Mouse (Mus musculus) hindbrain, embryonic 16.5 days (tissue): ENCODE measurements at regions not wholly inside any gene's neighbourhood (a gene's known extent, or its start where the extent isn't known, plus 50 kb on each side); places are given as distances from the start of the nearest gene placed in this dataset.

Source experiments
- ATAC-seq: fragments of 200-750 bp; cut with Nextera tagmentation; 2 replicates; pipeline ENCODE4 v1.8.0; 2017; ENCODE audit warnings: moderate TSS enrichment, moderate library complexity
- H3K27ac ChIP-seq: fragments of 300-500 bp; sonication (generic); 2 replicates; pipeline ENCODE4 v1.5.1; 2014; ENCODE audit warnings: low read depth, mild to moderate bottlenecking, control low read depth, low read length, moderate library complexity
- H3K27me3 ChIP-seq: fragments of 300-500 bp; sonication (generic); replicated peaks from 2 replicates; pipeline ENCODE4 v1.6.1; 2014; ENCODE audit warnings: low read length; ENCODE audit not compliant: control insufficient read depth, insufficient read depth
- H3K36me3 ChIP-seq: fragments of 300-500 bp; sonication (generic); 2 replicates; pipeline ENCODE4 v1.6.1; 2014; ENCODE audit warnings: mild to moderate bottlenecking, low read length, moderate library complexity, mixed read lengths; ENCODE audit not compliant: control insufficient read depth, insufficient read depth
- H3K4me1 ChIP-seq: fragments of 300-500 bp; sonication (generic); 2 replicates; pipeline ENCODE4 v1.6.1; 2014; ENCODE audit warnings: low read depth, low read length; ENCODE audit not compliant: control insufficient read depth, insufficient read depth
- H3K4me2 ChIP-seq: fragments of 300-500 bp; sonication (generic); 2 replicates; pipeline ENCODE4 v1.6.1; 2014; ENCODE audit warnings: mild to moderate bottlenecking, low read length, control low read depth, moderate library complexity
- H3K4me3 ChIP-seq: fragments of 300-500 bp; sonication (generic); 2 replicates; pipeline ENCODE4 v1.5.1; 2014; ENCODE audit warnings: mild to moderate bottlenecking, low read length, control low read depth, moderate library complexity
- H3K9ac ChIP-seq: fragments of 300-500 bp; sonication (generic); 2 replicates; pipeline ENCODE4 v1.6.1; 2014; ENCODE audit warnings: low read depth, mild to moderate bottlenecking, control low read depth, low read length, moderate library complexity
- H3K9me3 ChIP-seq: fragments of 300-500 bp; sonication (generic); 2 replicates; pipeline ENCODE4 v1.6.1; 2014; ENCODE audit warnings: mild to moderate bottlenecking, low read length, moderate library complexity; ENCODE audit not compliant: control insufficient read depth
- WGBS: fragments of 180-500 bp; shearing (Covaris S2); extraction: QIAGEN DNeasy Blood & Tissue Kit; methylation state at CpG from one replicate; pipeline ENCODE4 v1.1.7; 2014; 5-methylcytosine and 5-hydroxymethylcytosine counted together

GRCm38 (mm10) chr16:25549542-25550110 is 133.9 kb upstream of the Trp63 start:
- H3K27ac ChIP-seq = no peak overlapping the region
- no peaks in the 10 kb centered on the region for H3K27me3 ChIP-seq
- no peak overlapping the region for H3K4me2 ChIP-seq
- H3K36me3 ChIP-seq = no peaks in the 10 kb centered on the region
- 94% methylated on average over 8 of the region's 8 CpGs for WGBS
- H3K9me3 ChIP-seq = no peaks in the 10 kb centered on the region
- no peak overlapping the region for H3K9ac ChIP-seq
- ATAC-seq = no peak
- H3K4me1 ChIP-seq = no peaks in the 10 kb centered on the region
- H3K4me3 ChIP-seq = no peak overlapping the region

- H3K4me3 ChIP-seq = no peak overlapping the region
- WGBS = 78% methylated on average over 3 of the region's 3 CpGs
- no peak overlapping the region for H3K4me2 ChIP-seq
- H3K27me3 ChIP-seq = no peaks in the 10 kb centered on the region
- H3K9ac ChIP-seq = no peak overlapping the region
- no peaks in the 10 kb centered on the region for H3K36me3 ChIP-seq
- H3K9me3 ChIP-seq = no peaks in the 10 kb centered on the region
- ATAC-seq = no peak
- H3K4me1 ChIP-seq = no peaks in the 10 kb centered on the region
- H3K27ac ChIP-seq = no peak overlapping the region
These were observed 126.4 kb upstream of the Trp63 start for GRCm38 (mm10) chr16:25557181-25557580.

- ATAC-seq = no peak
- no peak overlapping the region for H3K4me3 ChIP-seq
- no peak overlapping the region for H3K4me2 ChIP-seq
- WGBS = 75% methylated on average over 6 of the region's 6 CpGs
- H3K36me3 ChIP-seq = no peaks in the 10 kb centered on the region
- H3K9me3 ChIP-seq = no peaks in the 10 kb centered on the region
- H3K27ac ChIP-seq = no peak overlapping the region
- H3K27me3 ChIP-seq = no peaks in the 10 kb centered on the region
- no peaks in the 10 kb centered on the region for H3K4me1 ChIP-seq
- H3K9ac ChIP-seq = no peak overlapping the region
These were observed 103.3 kb upstream of the Trp63 start for GRCm38 (mm10) chr16:25580216-25580615.

GRCm38 (mm10) chr16:25584337-25585069 is 99.1 kb upstream of the Trp63 start:
- H3K4me2 ChIP-seq = no peak overlapping the region
- no peaks in the 10 kb centered on the region for H3K9me3 ChIP-seq
- no peak overlapping the region for H3K27ac ChIP-seq
- no peaks in the 10 kb centered on the region for H3K27me3 ChIP-seq
- no peak overlapping the region for H3K9ac ChIP-seq
- H3K4me1 ChIP-seq = no peaks in the 10 kb centered on the region
- H3K36me3 ChIP-seq = no peaks in the 10 kb centered on the region
- ATAC-seq = no peak
- WGBS = 71% methylated on average over 14 of the region's 14 CpGs
- no peak overlapping the region for H3K4me3 ChIP-seq

- Histone ChIP-seq H3K9ac (no peak overlapping the region), H3K4me2 (no peak overlapping the region), H3K4me3 (no peak overlapping the region), H3K27me3 (no peaks in the 10 kb centered on the region), H3K27ac (no peak overlapping the region), H3K9me3 (no peaks in the 10 kb centered on the region), H3K36me3 (no peaks in the 10 kb centered on the region), H3K4me1 (no peaks in the 10 kb centered on the region)
- WGBS = 64% methylated on average over 7 of the region's 7 CpGs
- ATAC-seq = no peak
These were observed 98.5 kb upstream of the Trp63 start for GRCm38 (mm10) chr16:25585070-25585454.

GRCm38 (mm10) chr16:25585953-25586352 is 97.6 kb upstream of the Trp63 start:
- H3K4me1 ChIP-seq = no peaks in the 10 kb centered on the region
- H3K9ac ChIP-seq = no peak overlapping the region
- no peak overlapping the region for H3K27ac ChIP-seq
- no peaks in the 10 kb centered on the region for H3K27me3 ChIP-seq
- WGBS = 88% methylated on average over 3 of the region's 3 CpGs
- no peaks in the 10 kb centered on the region for H3K36me3 ChIP-seq
- no peak for ATAC-seq
- H3K4me2 ChIP-seq = no peak overlapping the region
- no peaks in the 10 kb centered on the region for H3K9me3 ChIP-seq
- H3K4me3 ChIP-seq = no peak overlapping the region

- no peaks in the 10 kb centered on the region for H3K4me1 ChIP-seq
- H3K4me3 ChIP-seq = no peak overlapping the region
- H3K36me3 ChIP-seq = no peaks in the 10 kb centered on the region
- WGBS = 85% methylated on average over 10 of the region's 10 CpGs
- no peak overlapping the region for H3K9ac ChIP-seq
- no peaks in the 10 kb centered on the region for H3K27me3 ChIP-seq
- no peak overlapping the region for H3K27ac ChIP-seq
- no peaks in the 10 kb centered on the region for H3K9me3 ChIP-seq
- no peak overlapping the region for H3K4me2 ChIP-seq
- ATAC-seq = no peak
These were observed 95.7 kb upstream of the Trp63 start for GRCm38 (mm10) chr16:25587879-25588347.

GRCm38 (mm10) chr16:25597435-25597834 is 86.1 kb upstream of the Trp63 start:
- 81% methylated on average over 1 of the region's 1 CpGs for WGBS
- H3K9me3 ChIP-seq = no peaks in the 10 kb centered on the region
- no peaks in the 10 kb centered on the region for H3K4me1 ChIP-seq
- no peak overlapping the region for H3K4me3 ChIP-seq
- no peaks in the 10 kb centered on the region for H3K36me3 ChIP-seq
- no peaks in the 10 kb centered on the region for H3K27me3 ChIP-seq
- no peak overlapping the region for H3K9ac ChIP-seq
- H3K27ac ChIP-seq = no peak overlapping the region
- no peak overlapping the region for H3K4me2 ChIP-seq
- no peak for ATAC-seq

- 89% methylated on average over 2 of the region's 2 CpGs for WGBS
These were observed 80.4 kb upstream of the Trp63 start for GRCm38 (mm10) chr16:25603121-25603520.

More at GRCm38 (mm10) chr16:25603121-25603520, 80.4 kb upstream of the Trp63 start:
- no peak overlapping the region for H3K27ac ChIP-seq
- H3K4me2 ChIP-seq = no peak overlapping the region
- no peaks in the 10 kb centered on the region for H3K4me1 ChIP-seq
- H3K27me3 ChIP-seq = no peaks in the 10 kb centered on the region
- no peak overlapping the region for H3K4me3 ChIP-seq
- H3K9me3 ChIP-seq = no peaks in the 10 kb centered on the region
- ATAC-seq = no peak
- no peak overlapping the region for H3K9ac ChIP-seq
- no peaks in the 10 kb centered on the region for H3K36me3 ChIP-seq
